Mouse (Mus musculus) G1E-ER4 (cell line): ENCODE measurements around the gene Pced1b. TPM values are rescaled to one million over a fixed set of nuclear protein-coding genes. Genes with fewer than 3 reads are reported as not detected.

ENCODE experiments used
- GATA1 ChIP-seq: IDR thresholded peaks from one replicate; pipeline ENCODE4 v1.8.0; 2012; ENCODE audit warnings: low read length, inconsistent platforms
- polyA plus RNA-seq: library from polyadenylated mRNA; stranded (reverse); fragments of >175 nt; gene quantifications from 2 replicates; pipeline ENCODE4 v1.2.3, GENCODE M21; 2012

The Pced1b gene
- polyA plus RNA-seq, 1 experiment, result 4.3 TPM

GRCm38 (mm10) chr15:97390778-97391177, 143.9 kb downstream of the Pced1b start:
- no peak for TF ChIP-seq GATA1

GRCm38 (mm10) chr15:97391436-97391835, 144.5 kb downstream of the Pced1b start:
- no peak for TF ChIP-seq GATA1

- no peak for TF ChIP-seq GATA1
These were observed 147.7 kb downstream of the Pced1b start for GRCm38 (mm10) chr15:97394561-97394960.

GRCm38 (mm10) chr15:97396586-97397299, 149.8 kb downstream of the Pced1b start:
- no peak for TF ChIP-seq GATA1

GRCm38 (mm10) chr15:97397793-97398192, 150.9 kb downstream of the Pced1b start:
- no peak for TF ChIP-seq GATA1

GRCm38 (mm10) chr15:97400866-97401265, 154.0 kb downstream of the Pced1b start:
- no peak for TF ChIP-seq GATA1

- no peak for TF ChIP-seq GATA1
These were observed 157.6 kb downstream of the Pced1b start for GRCm38 (mm10) chr15:97404483-97404882.

GRCm38 (mm10) chr15:97404998-97405397, 158.1 kb downstream of the Pced1b start:
- no peak for TF ChIP-seq GATA1

- no peak for TF ChIP-seq GATA1
These were observed 159.2 kb downstream of the Pced1b start for GRCm38 (mm10) chr15:97406105-97406504.

GRCm38 (mm10) chr15:97407496-97408454, 160.9 kb downstream of the Pced1b start:
- no peak for TF ChIP-seq GATA1

GRCm38 (mm10) chr15:97411136-97411535, 164.2 kb downstream of the Pced1b start:
- no peak for TF ChIP-seq GATA1

- TF ChIP-seq GATA1, result no peak
These were observed 164.8 kb downstream of the Pced1b start for GRCm38 (mm10) chr15:97411671-97412070.

GRCm38 (mm10) chr15:97412308-97412707, 165.4 kb downstream of the Pced1b start:
- TF ChIP-seq GATA1, result no peak

- TF ChIP-seq GATA1, result no peak
These were observed 166.0 kb downstream of the Pced1b start for GRCm38 (mm10) chr15:97412861-97413260.

GRCm38 (mm10) chr15:97414718-97415413, 168.0 kb downstream of the Pced1b start:
- no peak for TF ChIP-seq GATA1

GRCm38 (mm10) chr15:97415426-97415946, 168.6 kb downstream of the Pced1b start:
- TF ChIP-seq GATA1, result no peak

GRCm38 (mm10) chr15:97420292-97420691, 173.4 kb downstream of the Pced1b start:
- TF ChIP-seq GATA1, result no peak
